Mouse (Mus musculus): ENCODE measurements around the gene Dnajc13.

Gene Dnajc13

GRCm38 (mm10) chr9:104108571-104109143 lies 154.1 kb downstream of the Dnajc13 start:
- DNase-seq: no peak

GRCm38 (mm10) chr9:104107482-104107881 lies 155.2 kb downstream of the Dnajc13 start:
- no peak for DNase-seq

GRCm38 (mm10) chr9:104106930-104107329 lies 155.8 kb downstream of the Dnajc13 start:
- no peak for DNase-seq

GRCm38 (mm10) chr9:104104986-104105385 lies 157.7 kb downstream of the Dnajc13 start:
- no peak for DNase-seq

- DNase-seq: no peak
Measured at GRCm38 (mm10) chr9:104102901-104103300, 159.8 kb downstream of the Dnajc13 start.

- DNase-seq: no peak
Measured at GRCm38 (mm10) chr9:104102301-104102700, 160.4 kb downstream of the Dnajc13 start.

GRCm38 (mm10) chr9:104101458-104101857 lies 161.3 kb downstream of the Dnajc13 start:
- DNase-seq: no peak

Measured in right cerebral cortex, adult 18-20 months (tissue).